Mouse (Mus musculus): ENCODE data around the gene Arvcf.

DNA sequence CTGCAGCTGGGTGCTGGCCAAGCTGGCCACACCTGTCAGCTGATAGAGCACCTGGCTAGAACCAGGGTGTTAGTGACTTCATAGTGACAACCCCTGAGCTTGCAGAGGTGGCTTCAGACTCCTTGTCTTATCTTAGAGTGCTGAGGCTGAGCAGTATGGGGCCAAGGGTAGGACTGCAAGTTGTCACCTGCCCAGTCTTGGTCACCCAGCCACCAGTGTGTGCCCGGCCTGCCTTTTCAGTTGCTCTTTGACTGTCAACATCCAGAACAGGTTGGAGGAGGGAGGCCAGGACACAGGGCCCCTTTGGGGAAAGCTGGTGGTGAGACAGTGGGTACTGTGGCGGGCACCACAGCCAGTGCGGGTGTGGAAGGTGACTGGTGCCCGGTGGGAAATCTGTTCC lies 101.0 kb downstream of the Arvcf start:
- TF ChIP-seq CTCF (IDR thresholded peaks at IDR 0.05; ENCODE audit: extremely low read depth, insufficient read length, insufficient replicate concordance, low read depth, low read length), result no peak
- TF ChIP-seq POLR2A (IDR thresholded peaks at IDR 0.05; ENCODE audit: low read depth, low read length), result no peak

All from small intestine, adult 2 months (tissue).